Mouse (Mus musculus) left cerebral cortex, adult 11 months (tissue): ENCODE measurements at regions not wholly inside any gene's neighbourhood (a gene's known extent, or its start where the extent isn't known, plus 50 kb on each side); places are given as distances from the start of the nearest gene placed in this dataset.

ENCODE experiments used
- DNase-seq: peaks from one replicate; pipeline ENCODE4 v3.0.0; 2022; ENCODE audit warnings: low spot score

DNA sequence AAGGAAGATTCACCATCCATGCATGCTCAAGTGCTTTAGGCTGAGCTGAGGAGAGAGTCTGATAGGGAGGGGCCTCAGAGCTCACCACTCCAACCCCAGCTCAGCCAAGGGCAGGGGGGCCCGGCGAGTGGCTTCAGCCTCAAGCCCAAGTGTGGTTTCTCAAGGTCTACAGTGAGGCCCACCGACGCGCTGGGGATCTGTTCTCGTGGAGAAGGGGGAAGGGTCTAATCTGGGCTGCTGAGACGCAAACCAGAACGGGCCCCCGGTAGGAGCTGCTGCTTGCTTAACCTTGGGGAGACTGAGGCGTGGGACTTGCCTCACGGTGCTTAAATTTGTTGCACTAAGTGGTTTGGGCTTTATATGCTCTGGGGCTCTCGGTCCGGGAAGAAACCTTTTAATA is 70.9 kb downstream of the Asb1 start:
- DNase-seq = no peak

DNA sequence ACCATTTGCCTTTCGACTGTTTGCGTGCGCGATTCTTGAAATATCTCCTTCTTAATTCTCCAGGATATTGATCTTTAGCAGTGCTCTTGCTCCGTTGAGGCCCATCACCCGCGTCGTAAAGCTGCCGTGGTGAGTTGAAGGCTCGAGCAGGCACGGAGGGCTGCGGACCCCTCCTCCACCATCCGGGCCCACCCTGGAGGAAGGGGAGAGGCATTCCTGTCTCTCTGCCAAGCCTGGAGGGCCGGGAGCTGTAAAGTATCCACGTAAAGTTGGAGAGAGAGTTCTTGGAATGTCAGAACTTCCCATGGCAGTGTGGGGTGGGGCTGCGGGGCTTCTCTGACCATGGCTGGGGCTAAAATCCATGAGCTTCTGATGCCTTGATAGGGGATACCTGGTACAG is 71.3 kb downstream of the Asb1 start:
- no peak for DNase-seq

DNA sequence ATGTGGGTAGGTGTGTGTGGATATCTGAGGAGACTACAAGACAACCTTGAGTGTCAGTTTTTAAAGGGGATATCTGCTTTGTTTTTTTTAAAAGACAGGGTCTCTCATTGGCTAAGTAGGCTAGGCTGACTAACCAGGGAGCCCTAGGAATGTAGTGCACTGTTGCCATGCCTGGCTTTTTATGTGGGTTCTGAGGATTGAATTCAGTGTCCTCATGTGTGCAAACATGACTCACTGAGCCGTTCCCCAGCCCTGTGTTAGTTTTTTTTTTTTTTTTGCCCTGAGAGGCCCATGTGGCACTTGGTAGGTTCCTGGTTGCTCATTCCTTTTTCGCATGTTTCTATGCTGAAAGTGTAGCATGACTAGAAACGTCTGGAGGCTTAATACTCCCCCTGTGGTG is 72.6 kb downstream of the Asb1 start:
- DNase-seq = no peak

DNA sequence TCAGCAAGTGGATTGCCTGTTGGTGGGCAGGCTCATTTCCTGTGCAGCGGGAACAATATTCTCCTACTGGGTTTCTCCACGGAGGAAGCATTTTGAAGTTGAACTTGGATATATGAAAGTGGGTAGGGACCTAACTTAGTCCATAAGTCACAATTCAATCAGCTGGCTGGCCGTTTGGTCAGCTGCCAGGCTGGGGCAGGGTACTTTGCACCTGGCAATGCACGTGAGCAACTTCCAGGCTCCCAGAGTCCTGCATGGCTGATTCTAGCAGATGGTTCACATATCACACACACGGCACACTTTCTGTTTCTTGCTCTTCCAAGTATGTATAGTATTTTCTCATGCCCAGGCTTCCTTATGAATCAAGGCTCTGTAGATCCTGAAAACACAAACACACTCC is 75.1 kb downstream of the Asb1 start:
- no peak for DNase-seq

DNA sequence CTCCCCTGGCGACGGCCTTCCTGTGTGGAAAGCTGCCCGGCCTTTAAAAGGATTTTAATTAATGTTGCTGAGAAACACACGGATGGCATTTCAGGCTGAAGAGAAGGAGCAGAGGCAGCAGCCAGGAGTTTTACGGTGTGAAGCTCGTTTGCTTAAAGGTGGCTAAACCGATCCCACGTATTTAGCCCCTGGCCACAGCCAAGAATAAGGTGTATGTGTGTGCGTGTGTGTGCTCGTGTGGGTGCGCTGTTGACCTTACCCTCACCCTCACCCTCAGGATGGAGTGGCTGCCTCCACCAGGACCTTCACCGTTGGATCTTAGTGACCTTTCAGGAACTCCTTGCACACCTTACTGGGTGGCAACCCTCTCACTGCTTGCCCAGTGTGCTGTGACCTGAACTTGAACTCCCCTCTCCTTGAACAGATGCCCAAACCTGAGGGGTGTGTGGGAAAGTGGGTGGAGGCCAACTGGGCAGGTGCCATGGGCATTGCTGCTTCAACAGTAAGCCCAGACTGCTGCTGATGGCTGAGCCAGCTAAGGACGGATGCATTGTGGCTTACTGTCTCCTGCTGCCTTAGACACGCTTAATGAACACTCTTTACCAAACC is 78.3 kb downstream of the Asb1 start:
- no peak for DNase-seq

DNA sequence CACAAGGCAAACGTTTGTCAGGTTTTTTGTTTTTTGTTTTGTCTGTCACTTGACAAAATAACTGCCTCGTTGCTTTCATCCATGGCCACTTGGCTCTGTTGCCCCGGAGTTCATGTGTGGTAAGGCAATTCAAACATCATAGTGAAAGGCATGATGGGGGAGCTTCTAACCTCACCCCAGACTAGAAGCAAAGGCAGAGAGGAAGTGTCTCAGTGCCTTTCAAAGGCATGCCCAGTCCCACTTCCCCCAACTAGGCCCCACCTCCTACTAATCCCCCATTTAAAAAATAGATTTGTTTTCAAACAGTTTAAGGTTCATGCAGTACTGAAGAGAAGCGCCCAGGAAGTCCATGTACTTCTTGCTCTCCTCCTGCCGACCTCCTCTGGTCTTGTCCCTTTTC is 80.8 kb downstream of the Asb1 start:
- DNase-seq = no peak

DNA sequence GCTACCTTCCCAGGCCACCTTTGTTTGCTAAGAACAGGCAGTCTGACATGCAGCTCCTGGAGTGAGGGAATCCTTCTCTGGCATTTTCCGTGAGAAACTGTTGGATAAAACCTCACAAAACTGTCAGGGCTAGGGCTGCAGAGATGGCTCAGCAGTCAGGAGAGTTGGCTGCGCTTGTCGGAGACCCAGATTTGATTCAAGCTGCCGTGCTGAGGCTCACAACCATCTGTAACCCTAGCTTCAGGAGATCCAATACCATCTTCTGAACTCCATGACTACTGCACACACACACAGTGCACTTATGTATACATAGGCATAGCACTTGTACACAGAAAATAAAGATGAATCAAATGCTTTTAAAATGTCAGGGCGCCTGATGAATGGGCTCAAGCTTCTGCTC is 82.5 kb downstream of the Asb1 start:
- DNase-seq = no peak

DNA sequence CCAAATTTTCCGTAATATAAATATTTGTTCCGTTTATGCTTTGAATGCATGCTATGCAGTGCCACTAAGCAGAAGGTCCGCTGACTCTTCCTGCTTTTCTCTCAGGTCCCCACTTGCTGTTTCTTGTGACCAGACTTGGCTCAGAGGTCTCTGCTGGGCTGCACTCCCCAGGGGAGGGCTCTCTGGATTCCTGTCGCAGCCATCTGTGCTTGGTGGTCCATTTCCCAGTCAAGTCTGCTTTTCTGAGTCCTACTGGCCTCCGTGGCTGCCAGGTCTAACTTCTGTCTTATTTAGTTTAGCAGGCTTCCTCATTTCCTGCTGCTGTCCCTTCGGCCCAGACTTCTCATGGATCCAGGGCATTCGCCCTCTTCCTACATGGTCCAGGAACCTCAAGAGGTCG is 83.7 kb downstream of the Asb1 start:
- DNase-seq = no peak

DNA sequence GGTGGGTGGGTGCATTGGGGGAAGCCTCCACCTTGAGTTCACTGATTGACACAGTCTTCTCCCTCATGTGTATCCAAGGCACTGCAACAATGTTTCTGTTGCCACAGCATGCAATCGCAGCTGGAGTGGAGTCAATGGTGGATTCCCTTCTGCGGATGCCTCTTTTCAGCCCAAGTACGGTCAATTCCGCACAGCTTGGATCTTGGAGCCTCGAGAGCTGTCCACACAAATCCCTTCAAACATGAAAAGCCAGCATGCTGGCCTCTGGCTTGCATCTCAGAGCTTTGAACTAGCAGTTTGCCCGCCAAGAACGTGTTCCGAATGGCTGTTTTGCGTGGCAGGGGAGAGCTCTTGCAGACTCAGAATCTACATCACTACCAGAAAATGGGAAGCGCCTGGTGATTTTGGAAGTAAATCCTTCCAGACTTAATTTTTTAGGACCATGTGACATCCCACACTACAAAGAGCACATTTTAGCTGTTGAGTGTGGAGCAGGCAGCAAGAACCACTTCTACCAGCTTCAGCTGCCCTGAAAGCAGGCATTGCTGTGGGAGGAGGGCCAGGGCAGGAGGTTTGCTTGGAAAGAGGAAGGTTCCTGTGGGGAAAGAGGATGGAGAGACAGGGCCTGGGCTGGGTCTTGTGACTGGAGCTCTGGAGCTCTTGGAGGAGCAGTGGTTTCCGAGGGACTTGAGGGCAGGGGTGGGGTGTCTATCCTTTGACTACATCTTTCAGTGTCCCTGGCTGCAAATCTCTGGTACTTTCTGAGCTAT is 84.4 kb downstream of the Asb1 start:
- DNase-seq = no peak

DNA sequence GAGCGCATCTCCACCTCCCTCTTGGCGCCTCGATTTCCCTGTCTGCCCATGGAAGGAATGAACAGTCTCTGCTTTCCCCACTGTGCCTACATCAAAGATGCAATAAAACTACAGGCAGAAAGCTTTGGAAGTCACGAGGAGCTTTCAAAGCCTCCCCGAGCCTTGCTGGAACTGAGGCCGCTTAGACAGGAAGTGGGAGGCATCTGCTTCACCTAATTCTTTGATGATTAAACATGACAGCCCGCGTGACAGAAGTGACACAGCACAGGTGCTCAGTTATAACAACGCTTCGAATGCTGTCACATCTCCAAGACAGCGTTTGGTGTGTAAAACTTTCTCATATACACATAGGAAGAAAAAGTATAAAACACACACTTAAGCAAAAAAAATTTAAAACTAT is 85.7 kb downstream of the Asb1 start:
- DNase-seq = no peak

DNA sequence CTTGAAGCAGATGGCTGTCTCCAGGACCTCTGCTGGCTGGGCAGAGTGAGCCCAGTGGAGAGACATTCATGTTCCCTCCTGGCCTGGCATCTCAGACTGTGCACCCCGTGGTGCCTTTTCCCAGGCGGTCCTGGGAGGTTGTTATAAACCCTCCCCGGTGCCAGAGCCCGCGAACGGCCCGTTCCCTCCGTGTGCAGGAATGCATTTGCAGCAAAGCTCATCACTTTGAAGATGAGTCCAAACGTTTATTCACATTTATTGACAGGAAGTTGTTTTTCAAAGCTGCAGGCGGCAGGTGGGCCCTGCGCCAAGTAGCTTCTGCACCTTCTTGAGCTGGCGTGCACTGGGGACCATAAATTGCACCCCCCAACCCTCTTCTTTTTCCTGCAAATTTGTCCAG is 89.9 kb downstream of the Asb1 start:
- DNase-seq = no peak

DNA sequence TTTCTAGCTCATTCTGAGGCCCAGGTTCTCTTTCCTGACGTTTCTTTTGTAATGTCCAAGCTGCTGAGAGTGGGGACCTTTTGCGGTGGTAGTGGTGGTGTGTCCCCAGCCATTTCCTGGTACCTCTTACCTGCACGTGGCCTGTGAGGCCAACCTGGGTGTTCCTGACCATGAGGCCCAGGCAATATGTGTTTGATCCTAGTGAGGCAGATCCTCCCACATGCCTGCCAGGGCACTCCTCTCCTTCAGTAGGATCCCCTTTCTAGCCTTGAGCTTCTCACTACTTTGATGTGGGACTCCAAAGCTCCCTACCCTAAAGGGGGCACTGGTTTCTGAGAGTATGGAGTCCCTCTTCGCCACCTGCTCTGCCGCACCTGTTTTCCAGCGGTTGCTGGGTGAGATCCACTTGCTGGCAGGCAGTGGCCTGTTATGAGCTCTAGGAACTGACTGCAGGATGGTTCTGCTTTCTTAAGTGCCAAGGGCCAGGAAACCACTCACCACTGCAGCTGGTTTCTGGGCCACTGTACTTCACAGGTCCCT is 90.6 kb downstream of the Asb1 start:
- no peak for DNase-seq

DNA sequence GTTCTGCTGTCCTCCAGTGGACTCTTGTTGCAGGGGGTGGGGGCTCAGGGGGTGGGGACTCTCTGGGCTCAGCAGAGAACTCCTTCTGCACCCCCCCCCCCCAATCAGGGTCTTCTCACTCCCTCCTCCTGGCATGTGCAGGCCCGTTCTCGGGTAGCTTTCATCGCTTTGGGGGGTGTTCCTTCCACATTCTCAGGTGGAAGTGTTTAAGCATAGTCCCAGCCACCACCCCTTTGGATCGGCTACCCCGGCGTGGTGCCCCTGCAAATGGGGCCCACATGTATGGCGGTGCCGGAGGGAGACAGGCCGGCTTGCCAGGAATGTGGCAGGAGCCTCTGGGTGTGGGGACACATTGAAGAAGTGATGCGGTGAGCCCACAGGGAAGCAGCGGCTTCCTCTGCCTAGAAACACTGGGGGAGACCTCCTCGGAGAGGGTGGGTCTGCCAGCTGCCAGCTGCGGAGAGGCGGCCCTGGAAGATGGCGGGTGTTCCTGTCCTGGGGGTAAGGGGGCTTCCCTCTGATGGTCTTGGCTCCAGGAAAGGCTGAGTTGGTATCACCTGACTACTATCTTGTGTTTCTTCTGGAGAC is 92.7 kb downstream of the Asb1 start:
- no peak for DNase-seq

DNA sequence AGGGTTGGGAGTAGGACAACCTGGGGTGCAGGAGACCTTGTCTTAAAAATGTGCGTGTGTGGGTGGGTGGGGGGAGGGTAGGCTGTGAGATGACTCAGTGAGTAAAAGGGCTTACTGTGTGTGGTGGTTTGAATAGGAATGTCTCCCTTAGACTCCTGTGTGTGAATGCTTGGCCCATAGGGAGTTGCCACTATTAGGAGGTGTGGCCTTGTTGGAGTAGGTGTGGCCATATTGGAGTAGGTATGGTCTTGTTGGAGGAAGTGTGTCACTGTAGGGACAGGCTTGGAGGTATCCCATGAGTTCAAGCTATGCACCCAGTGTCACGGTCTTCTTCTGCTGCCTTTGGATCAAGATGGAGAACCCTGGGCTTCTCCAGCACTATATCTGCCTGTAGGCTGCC is 96.2 kb downstream of the Asb1 start:
- DNase-seq = no peak

DNA sequence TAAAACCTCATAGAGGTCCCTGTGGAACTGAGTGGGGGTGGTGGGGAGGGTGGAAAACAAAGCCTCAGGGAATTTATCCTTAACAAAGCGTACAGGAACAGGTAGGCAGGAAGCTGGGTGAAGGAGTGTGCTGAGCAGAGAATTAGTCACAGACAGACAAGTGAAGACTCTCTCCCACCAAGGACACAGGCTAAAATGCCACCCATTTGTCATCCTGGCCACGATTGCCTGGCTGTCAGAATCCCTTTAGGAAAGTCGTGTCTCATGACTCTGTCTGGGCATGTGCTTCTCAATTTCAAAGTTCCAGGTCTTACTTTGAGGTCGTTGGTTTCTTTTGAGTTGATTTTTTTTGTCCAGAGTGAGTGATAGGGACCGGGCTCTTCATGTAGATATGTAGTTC is 100.2 kb downstream of the Asb1 start:
- DNase-seq = no peak

DNA sequence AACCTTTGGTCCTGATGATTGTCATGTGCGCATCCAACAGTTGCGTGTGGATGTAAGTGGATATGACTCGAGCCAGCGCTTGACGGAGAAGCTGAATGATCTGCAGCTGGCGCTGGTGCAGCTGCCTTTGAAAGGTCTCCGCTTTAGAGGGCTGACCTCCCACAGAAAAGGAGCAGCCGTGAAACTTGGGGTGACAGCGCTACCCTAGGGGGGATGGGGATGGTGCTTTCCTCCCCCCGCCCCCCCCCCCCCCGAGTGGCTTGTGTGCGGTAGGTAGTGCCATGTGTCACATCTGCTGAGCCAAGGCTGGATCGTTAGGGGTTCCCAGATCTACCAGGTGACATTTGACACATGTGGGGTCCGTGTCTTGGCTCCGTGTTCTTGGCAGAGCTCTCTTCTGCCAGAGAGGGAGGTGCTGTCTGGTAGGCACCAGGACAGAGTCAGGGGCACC is 118.7 kb downstream of the Asb1 start:
- DNase-seq = no peak

DNA sequence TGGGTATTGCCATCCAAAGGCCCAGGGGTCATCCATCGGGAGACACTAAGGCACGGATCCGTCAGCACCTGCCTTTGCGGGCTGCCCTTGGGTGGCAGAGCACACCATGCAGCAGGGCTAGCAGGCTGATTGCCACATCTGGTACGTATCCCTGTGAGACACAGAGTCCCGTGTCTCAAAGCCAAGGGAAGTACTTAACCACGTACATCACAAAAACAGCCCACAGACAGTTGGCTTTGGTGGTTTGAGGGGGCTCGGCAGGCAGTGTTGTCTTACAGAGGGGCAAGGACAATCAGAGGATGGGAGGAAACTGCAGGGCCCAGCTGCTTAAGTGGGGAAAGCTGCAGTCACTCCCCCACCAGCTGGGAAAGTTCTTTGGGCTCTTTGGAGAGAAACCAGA is 119.1 kb downstream of the Asb1 start:
- no peak for DNase-seq

DNA sequence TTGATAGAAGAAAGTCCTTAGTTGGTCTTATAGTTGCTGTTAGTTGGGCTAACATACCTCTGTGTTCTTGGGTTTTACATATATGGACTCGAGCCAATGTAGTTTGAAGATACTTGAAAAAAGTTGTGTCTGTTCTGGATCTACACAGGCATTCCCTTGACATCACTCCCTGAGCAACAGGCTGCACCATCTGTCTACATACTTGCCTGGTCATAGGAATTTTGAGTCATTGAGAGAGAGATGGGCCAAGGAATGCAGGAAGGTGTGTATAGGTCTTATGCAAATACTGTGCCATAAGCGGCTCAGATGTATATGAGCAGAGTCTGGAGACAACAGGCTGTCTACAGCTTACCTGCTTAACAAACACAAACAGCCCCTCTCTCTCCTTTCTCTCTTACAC is 122.9 kb downstream of the Asb1 start:
- DNase-seq = no peak

DNA sequence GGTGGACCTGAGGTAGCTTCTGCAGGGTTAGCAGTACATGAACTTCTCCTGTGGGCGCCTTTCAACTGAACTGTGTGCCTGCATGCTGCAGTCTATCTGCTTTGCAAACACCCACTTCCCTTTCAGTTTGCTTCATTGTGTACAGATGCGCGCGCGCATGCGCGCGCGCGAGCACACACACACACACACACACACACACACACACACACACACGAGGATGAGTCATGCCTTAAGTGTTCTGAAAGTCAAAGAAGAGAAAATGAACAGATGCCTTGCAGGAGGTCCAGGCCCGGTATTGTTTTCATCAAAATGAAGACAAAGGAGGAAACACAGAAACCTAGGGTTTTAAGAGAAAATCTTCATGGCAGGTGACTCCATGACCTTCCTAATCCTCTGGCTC is 124.3 kb downstream of the Asb1 start:
- no peak for DNase-seq

DNA sequence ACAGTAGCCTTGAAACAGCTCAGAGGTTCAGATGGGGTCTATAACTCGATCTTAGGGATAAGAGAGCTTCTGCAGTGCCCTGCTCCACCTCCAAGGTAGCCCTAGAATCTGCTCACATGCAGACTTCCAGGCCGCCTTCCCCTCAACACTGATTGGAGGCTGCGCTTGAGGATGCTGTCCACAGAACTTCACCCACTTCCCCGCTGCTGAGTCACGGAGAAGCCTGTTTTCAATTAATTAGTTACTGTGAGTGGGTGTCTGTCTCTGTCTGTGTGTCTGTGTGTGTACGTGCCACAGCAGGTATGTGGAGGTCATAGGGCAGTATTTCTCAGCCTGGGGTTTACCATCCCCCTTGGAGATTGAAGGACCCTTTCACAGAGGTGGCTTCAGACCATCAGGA is 128.2 kb downstream of the Asb1 start:
- DNase-seq = no peak

DNA sequence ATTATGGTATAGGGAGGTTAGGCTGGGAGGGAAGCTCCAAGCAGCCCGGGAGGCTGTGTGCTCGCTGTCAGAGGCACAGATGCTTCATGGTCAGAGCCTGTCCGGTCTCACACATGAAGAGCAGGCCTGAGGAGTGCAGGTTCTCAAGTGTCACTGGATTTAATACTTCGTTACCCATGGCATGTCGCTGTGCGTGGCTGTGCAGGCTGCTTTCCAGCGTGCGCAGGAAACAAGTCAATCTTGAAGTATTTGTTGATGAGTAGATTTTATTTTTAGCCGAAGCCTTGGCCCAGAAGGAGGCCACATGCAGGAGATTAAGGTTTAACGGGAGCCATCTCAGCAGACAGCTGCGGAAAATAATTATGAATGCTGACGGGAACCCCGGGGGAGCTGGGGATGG is 130.3 kb upstream of the Twist2 start:
- DNase-seq = no peak

DNA sequence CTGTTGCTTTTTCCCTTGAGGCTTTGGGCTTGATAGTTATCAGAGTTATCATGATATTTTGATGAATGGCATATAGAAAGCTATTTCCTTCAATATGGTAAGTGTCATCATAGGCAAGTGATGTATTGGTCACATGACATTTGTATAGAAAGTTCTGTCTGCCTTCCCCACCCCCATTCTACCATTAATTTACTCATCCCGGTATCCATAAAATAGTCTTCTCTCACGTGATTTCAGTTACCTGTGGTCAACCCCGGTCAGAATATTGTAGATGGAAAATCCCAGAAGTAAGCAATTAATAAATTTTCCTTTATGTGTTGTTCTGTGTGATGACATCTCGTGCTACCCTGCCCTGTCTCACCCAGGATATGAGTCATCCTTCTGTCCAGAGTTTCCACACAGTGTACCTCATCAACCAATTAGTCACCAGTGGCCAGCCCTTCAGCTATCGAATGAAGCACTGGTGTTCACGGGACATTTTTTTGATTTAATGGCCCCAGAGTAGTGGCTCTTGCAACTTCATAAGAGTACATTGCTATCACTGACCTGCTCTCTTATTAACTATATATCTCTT is 127.1 kb upstream of the Twist2 start:
- DNase-seq = no peak

DNA sequence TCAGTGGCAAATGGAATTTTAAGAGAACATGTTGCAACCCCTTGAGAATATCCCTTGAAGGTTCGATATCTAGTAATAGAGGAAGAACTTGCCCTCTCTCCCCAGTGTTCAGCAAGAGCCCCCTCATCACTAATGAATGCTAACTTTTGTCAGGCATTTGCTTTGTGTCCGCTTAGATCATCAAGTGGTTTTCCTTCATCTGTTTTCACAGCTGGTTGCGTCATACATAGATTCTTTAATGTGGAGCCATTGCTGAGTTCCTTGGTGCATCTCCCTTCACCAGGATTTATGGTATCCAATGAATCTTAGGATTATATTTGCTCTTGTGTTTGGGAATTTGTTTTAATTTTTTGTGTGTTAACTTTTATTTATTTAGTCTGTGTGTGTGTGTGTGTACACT is 124.2 kb upstream of the Twist2 start:
- no peak for DNase-seq
